Mouse (Mus musculus): Measurements from ENCODE around the gene Pisd.
"Not testable (repeated sequence)": the region's sequence is repeated elsewhere in the genome, so short reads cannot be mapped to it uniquely, and the experiment has no call there.

GRCm38 (mm10) chr5:32740850-32741249 is 44.6 kb downstream of the Pisd start:
- not testable (repeated sequence) for TF ChIP-seq CTCF (IDR thresholded peaks at IDR 0.05; ENCODE audit: control insufficient read depth, insufficient read depth, insufficient replicate concordance, low read depth, low read length); POLR2A (IDR thresholded peaks at IDR 0.05; ENCODE audit: control insufficient read depth, low read depth, low read length)
